Mouse (Mus musculus) MEL (cell line): ENCODE measurements around the gene Med9. TPM values are rescaled to one million over a fixed set of nuclear protein-coding genes. Genes with fewer than 3 reads are reported as not detected.

Experiments
- DNase-seq: peaks from one replicate; pipeline ENCODE4 v3.0.0; 2011; ENCODE audit warnings: low read depth, low spot score
- H3K27ac ChIP-seq: 2 replicates; pipeline ENCODE4 v1.5.1; 2012; ENCODE audit warnings: low read depth, mild to moderate bottlenecking, control low read depth, low read length, moderate library complexity; ENCODE audit not compliant: control insufficient read depth
- H3K27me3 ChIP-seq, 2 experiments: fragments of 150-350 bp in 1 of 2; sonication (generic) in 1 of 2; 2 replicates each; pipeline ENCODE4 v1.6.1; 2012; ENCODE audit warnings: low read length in 2 of 2, mild to moderate bottlenecking in 2 of 2, improper control_type of control experiment in 1 of 2, moderate library complexity in 1 of 2; ENCODE audit not compliant: insufficient read depth in 2 of 2, control insufficient read depth in 1 of 2
- H3K36me3 ChIP-seq, 2 experiments: 2 replicates each; pipeline ENCODE4 v1.6.1; 2012 to 2014; ENCODE audit warnings: low read length in 2 of 2, improper control_type of control experiment in 1 of 2, inconsistent platforms in 1 of 2, mild to moderate bottlenecking in 1 of 2; ENCODE audit not compliant: insufficient read depth in 2 of 2, control insufficient read depth in 1 of 2
- H3K4me1 ChIP-seq, 2 experiments: fragments of 150-350 bp in 1 of 2; sonication (generic) in 1 of 2; 2 replicates each; pipeline ENCODE4 v1.6.1; 2012; ENCODE audit warnings: low read length in 2 of 2, improper control_type of control experiment in 1 of 2, mild to moderate bottlenecking in 1 of 2; ENCODE audit not compliant: insufficient read depth in 2 of 2, control insufficient read depth in 1 of 2
- H3K4me3 ChIP-seq, 2 experiments: fragments of 150-350 bp in 1 of 2; sonication (generic) in 1 of 2; 2 replicates each; pipeline ENCODE4 v1.5.1; 2012; ENCODE audit warnings: low read depth in 2 of 2, low read length in 2 of 2, mild to moderate bottlenecking in 2 of 2, moderate library complexity in 2 of 2, control low read depth in 1 of 2, improper control_type of control experiment in 1 of 2; ENCODE audit not compliant: control insufficient read depth in 1 of 2, insufficient read depth in 1 of 2
- H3K79me2 ChIP-seq: 2 replicates; pipeline ENCODE4 v1.6.1; 2012; ENCODE audit warnings: mild to moderate bottlenecking, low read length, moderate library complexity; ENCODE audit not compliant: control insufficient read depth, poor library complexity, insufficient read depth
- H3K9ac ChIP-seq: 2 replicates; pipeline ENCODE4 v1.6.1; 2012; ENCODE audit warnings: low read depth, mild to moderate bottlenecking, control low read depth, low read length, moderate library complexity; ENCODE audit not compliant: control insufficient read depth, poor library complexity, severe bottlenecking
- H3K9me3 ChIP-seq: fragments of 150-350 bp; sonication (generic); replicated peaks from 2 replicates; pipeline ENCODE4 v1.6.1; 2012; ENCODE audit warnings: mild to moderate bottlenecking, low read length, improper control_type of control experiment, moderate library complexity; ENCODE audit not compliant: insufficient read depth
- BHLHE40 ChIP-seq: IDR thresholded peaks from 2 replicates; pipeline ENCODE4 v1.6.1; 2012; ENCODE audit warnings: low read depth, mild to moderate bottlenecking, inconsistent platforms, low read length, improper control_type of control experiment, borderline replicate concordance
- CHD1 ChIP-seq: IDR thresholded peaks from 2 replicates; pipeline ENCODE4 v1.6.1; 2012; ENCODE audit warnings: low read depth, mild to moderate bottlenecking, inconsistent platforms, low read length, improper control_type of control experiment
- ELF1 ChIP-seq: IDR thresholded peaks from 2 replicates; pipeline ENCODE4 v1.6.1; 2014; ENCODE audit warnings: low read depth, mild to moderate bottlenecking, inconsistent platforms, low read length, improper control_type of control experiment, moderate library complexity
- ETS1 ChIP-seq: IDR thresholded peaks from 2 replicates; pipeline ENCODE4 v1.6.1; 2012; ENCODE audit warnings: low read depth, mild to moderate bottlenecking, inconsistent platforms, low read length, improper control_type of control experiment, moderate library complexity
- GABPA ChIP-seq: IDR thresholded peaks from 2 replicates; pipeline ENCODE4 v1.6.1; 2012; ENCODE audit warnings: low read depth, mild to moderate bottlenecking, inconsistent platforms, low read length, improper control_type of control experiment, moderate library complexity
- GATA1 ChIP-seq: IDR thresholded peaks from 2 replicates; pipeline ENCODE4 v1.6.1; 2011; ENCODE audit warnings: low read depth, low read length, improper control_type of control experiment
- JUND ChIP-seq: IDR thresholded peaks from 2 replicates; pipeline ENCODE4 v1.6.1; 2011; ENCODE audit warnings: low read depth, mild to moderate bottlenecking, improper control_type of control experiment, low read length
- KAT2A ChIP-seq: conservative IDR thresholded peaks from 2 replicates; pipeline ENCODE4 v1.6.1; 2012; ENCODE audit warnings: low read depth, low read length, improper control_type of control experiment, inconsistent platforms
- MAX ChIP-seq: IDR thresholded peaks from 2 replicates; pipeline ENCODE4 v1.6.1; 2011; ENCODE audit warnings: low read length, improper control_type of control experiment
- MAZ ChIP-seq: IDR thresholded peaks from 2 replicates; pipeline ENCODE4 v1.6.1; 2012; ENCODE audit warnings: low read depth, mild to moderate bottlenecking, inconsistent platforms, low read length, improper control_type of control experiment
- MXI1 ChIP-seq: IDR thresholded peaks from 2 replicates; pipeline ENCODE4 v1.6.1; 2011; ENCODE audit warnings: mild to moderate bottlenecking, low read depth, low read length, improper control_type of control experiment
- POLR2A ChIP-seq, 2 experiments: IDR thresholded peaks; 2 replicates each; pipeline ENCODE4 v1.6.1; 2011 to 2012; ENCODE audit warnings: low read length in 2 of 2, mild to moderate bottlenecking in 2 of 2, control low read depth in 1 of 2, improper control_type of control experiment in 1 of 2, low read depth in 1 of 2, moderate library complexity in 1 of 2; ENCODE audit not compliant: control insufficient read depth in 1 of 2, insufficient read depth in 1 of 2, poor library complexity in 1 of 2
- POLR2AphosphoS2 ChIP-seq: IDR thresholded peaks from 2 replicates; pipeline ENCODE4 v1.6.1; 2011; ENCODE audit warnings: low read length, improper control_type of control experiment
- POLR2AphosphoS5 ChIP-seq: IDR thresholded peaks from 2 replicates; pipeline ENCODE4 v1.6.1; 2012; ENCODE audit warnings: low read depth, borderline replicate concordance, mild to moderate bottlenecking, inconsistent platforms, low read length, moderate library complexity, mixed read lengths
- SIN3A ChIP-seq: IDR thresholded peaks from 2 replicates; pipeline ENCODE4 v1.6.1; 2012; ENCODE audit warnings: low read length, improper control_type of control experiment, inconsistent platforms
- TAL1 ChIP-seq: IDR thresholded peaks from 2 replicates; pipeline ENCODE4 v1.6.1; 2012; ENCODE audit warnings: mild to moderate bottlenecking, inconsistent platforms, low read length, moderate library complexity, mixed read lengths
- USF1 ChIP-seq: IDR thresholded peaks from 2 replicates; pipeline ENCODE4 v1.6.1; 2014; ENCODE audit warnings: low read depth, mild to moderate bottlenecking, inconsistent platforms, low read length, improper control_type of control experiment, moderate library complexity
- ZKSCAN1 ChIP-seq: IDR thresholded peaks from 2 replicates; pipeline ENCODE4 v1.6.1; 2012; ENCODE audit warnings: low read depth, mild to moderate bottlenecking, inconsistent platforms, low read length, improper control_type of control experiment, moderate library complexity
- ZMIZ1 ChIP-seq: IDR thresholded peaks from 2 replicates; pipeline ENCODE4 v1.6.1; 2012; ENCODE audit warnings: low read depth, mild to moderate bottlenecking, inconsistent platforms, low read length, improper control_type of control experiment, moderate library complexity
- polyA plus RNA-seq, 2 experiments: library from polyadenylated mRNA; stranded (reverse) in 1 of 2; unstranded in 1 of 2; fragments of >175 nt in 1 of 2; fragments of >200 nt in 1 of 2; gene quantifications; 2 replicates each; pipeline versions ENCODE4 v1.2.1 to v1.2.4; 2012; ENCODE audit warnings: low replicate concordance in 2 of 2, low read depth in 1 of 2; ENCODE audit not compliant: insufficient read length in 2 of 2, insufficient read depth in 1 of 2, missing spikeins in 1 of 2
- total RNA-seq: library from RNA; depleted of rRNA; stranded (reverse); fragments of 300-350 nt; gene quantifications from 2 replicates; pipeline ENCODE4 v1.2.3, GENCODE M21; 2012

Med9 gene
- total and polyA plus RNA-seq, 3 experiments: 46.8 to 48.4 TPM; not detected in 1

- TF ChIP-seq TAL1: no peak
- TF ChIP-seq, all 39 proteins: peak for 0
These were observed 48.0 kb upstream of the Med9 start (continued) for GRCm38 (mm10) chr11:59899711-59900685.

- H3K4me1 ChIP-seq: peaks cover 0 to 12% of the 10 kb centered on the region in 2 experiments; a peak in 2 of 4 replicates
- H3K79me2 ChIP-seq: no peaks in the 10 kb centered on the region
- DNase-seq: no peak
- no peaks in the 10 kb centered on the region for H3K9me3 ChIP-seq
- H3K4me3 ChIP-seq: no peak overlapping the region
- H3K27me3 ChIP-seq: no peaks in the 10 kb centered on the region
- TF ChIP-seq POLR2AphosphoS5 (no peak), POLR2AphosphoS2 (no peak), POLR2A (IDR thresholded peaks at IDR 0.05; ENCODE audit: control insufficient read depth in 1 of 2, insufficient read depth in 1 of 2, low read depth in 1 of 2, low read length in 2 of 2, poor library complexity in 1 of 2) (no peak), ELF1 (no peak), KAT2A (no peak), MAZ (no peak), GATA1 (no peak), USF1 (no peak), CHD1 (no peak), GABPA (no peak), MAX (no peak), ZKSCAN1 (no peak), MXI1 (no peak), ZMIZ1 (no peak), BHLHE40 (no peak), SIN3A (no peak), TAL1 (no peak), ETS1 (no peak), JUND (no peak)
- H3K9ac ChIP-seq: no peak overlapping the region
- peaks cover 0 to 2% of the 10 kb centered on the region in 2 experiments; a peak in 1 of 4 replicates for H3K36me3 ChIP-seq
- H3K27ac ChIP-seq: no peak overlapping the region
These were observed 47.0 kb upstream of the Med9 start for GRCm38 (mm10) chr11:59900995-59901394.
